Mouse (Mus musculus) CD4-positive, CD25-positive, alpha-beta regulatory T cell, adult 4 months (primary cell): Measurements from ENCODE around the gene Ier5l. TPM values are rescaled to one million over a fixed set of nuclear protein-coding genes. Genes with fewer than 3 reads are reported as not detected.

Experiments used
- ATAC-seq: one replicate; pipeline ENCODE4 v1.8.0; 2017
- polyA plus RNA-seq, 2 experiments: library from polyadenylated mRNA; unstranded; fragments of 100-300 nt; shearing (Covaris generic); gene quantifications; one replicate each; pipeline ENCODE4 v1.2.1; 2017

Ier5l gene
- polyA plus RNA-seq, 2 experiments from 2014 or later: 0.20 TPM; not detected in 1

- ATAC-seq: peak; percentile 79
These were observed 32.2 kb downstream of the Ier5l start for GRCm38 (mm10) chr2:30441518-30442497.

- ATAC-seq: peak; percentile 81
These were observed 33.1 kb downstream of the Ier5l start for GRCm38 (mm10) chr2:30440701-30441517.

GRCm38 (mm10) chr2:30440211-30440700 lies 33.8 kb downstream of the Ier5l start:
- no peak for ATAC-seq

GRCm38 (mm10) chr2:30439631-30440030 lies 34.4 kb downstream of the Ier5l start:
- no peak for ATAC-seq

- no peak for ATAC-seq
These were observed 36.2 kb downstream of the Ier5l start for GRCm38 (mm10) chr2:30437791-30438190.

GRCm38 (mm10) chr2:30436809-30437208 lies 37.2 kb downstream of the Ier5l start:
- ATAC-seq: no peak

GRCm38 (mm10) chr2:30436156-30436545 lies 37.9 kb downstream of the Ier5l start:
- ATAC-seq: no peak

DNA sequence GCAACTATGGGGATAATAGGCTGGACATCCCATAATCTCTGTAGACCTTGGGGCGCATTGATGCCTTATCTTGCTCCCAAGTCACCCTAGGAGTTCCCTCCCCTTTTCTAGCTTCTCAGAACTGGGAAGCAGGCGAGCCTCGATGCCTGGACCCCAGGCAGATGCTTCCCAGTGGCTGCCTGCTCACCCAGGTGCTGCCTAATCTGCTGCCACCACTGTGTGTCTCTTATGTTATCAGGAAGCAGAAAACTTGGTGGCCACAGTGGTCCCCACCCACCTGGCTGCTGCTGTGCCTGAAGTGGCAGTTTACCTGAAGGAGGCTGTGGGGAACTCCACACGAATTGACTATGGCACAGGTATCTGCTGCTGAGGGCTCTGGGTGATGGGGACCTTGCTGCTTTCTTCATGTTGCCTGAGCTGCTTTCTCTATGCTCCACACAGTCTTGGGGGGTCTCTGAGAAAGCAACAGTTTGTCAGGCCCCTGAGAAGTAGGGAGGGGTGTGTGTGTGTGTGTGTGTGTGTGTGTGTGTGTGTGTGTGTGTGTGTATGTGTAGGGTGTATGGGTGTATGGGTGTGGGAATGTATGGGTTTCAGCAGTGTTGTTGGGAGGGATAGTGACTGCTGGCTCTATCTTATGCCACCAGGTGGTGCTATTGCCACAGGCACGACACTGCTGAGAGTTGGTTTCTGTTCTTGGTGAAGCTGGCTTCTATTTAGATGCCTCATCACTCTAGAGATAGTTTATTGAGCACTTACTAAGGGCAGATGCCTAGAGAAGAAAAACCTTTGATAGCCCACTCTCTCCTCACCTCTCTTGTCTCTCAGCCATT lies 38.5 kb downstream of the Ier5l start:
- ATAC-seq: peak; percentile 92

DNA sequence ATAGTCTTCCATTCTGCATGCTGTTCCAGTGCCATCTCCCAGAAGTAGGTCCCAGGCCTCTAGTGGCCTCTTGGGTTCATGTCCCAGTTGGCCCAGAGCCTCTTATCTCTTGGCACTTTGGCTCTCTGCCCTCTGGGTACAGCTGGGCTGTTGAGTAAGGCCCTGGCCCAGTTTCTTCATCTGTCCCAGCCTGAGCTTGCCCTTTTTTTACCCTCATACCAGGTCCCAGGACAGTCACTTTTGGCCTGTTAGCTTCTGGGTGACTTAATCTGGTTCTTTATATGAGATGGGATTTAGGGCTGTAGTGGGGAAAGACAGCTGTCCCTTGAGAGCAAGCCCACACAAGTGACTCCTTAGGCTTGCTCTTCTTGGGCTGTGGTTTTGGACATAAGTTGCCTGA lies 44.9 kb downstream of the Ier5l start:
- no peak for ATAC-seq

Other genes starting within 250 kb of the Ier5l start
- 10 to 100 TPM; 27.2 to 36.9 TPM for gene Lrrc8a, start 236.5 kb downstream of the Ier5l start, polyA plus RNA-seq
- under 1 TPM in 1 of 2 experiments, not detected in 1; 0.25 TPM for gene Gm28035, start 233.7 kb downstream of the Ier5l start, polyA plus RNA-seq
- 1 to 10 TPM; 2.8 to 4.4 TPM for gene Phyhd1, start 208.0 kb downstream of the Ier5l start, polyA plus RNA-seq
- gene Gm28038, start 193.2 kb downstream of the Ier5l start, polyA plus RNA-seq: 1 to 10 TPM in 1 of 2 experiments, not detected in 1; 2.4 TPM
- gene Dolk, start 187.9 kb downstream of the Ier5l start, polyA plus RNA-seq: 10 to 100 TPM; 11.3 to 12.8 TPM
- 10 to 100 TPM; 23.3 to 44.4 TPM for gene Nup188, start 187.8 kb downstream of the Ier5l start, polyA plus RNA-seq
- gene Sh3glb2, start 114.9 kb downstream of the Ier5l start, polyA plus RNA-seq: 100 to 1,000 TPM in 1 of 2 experiments, 10 to 100 TPM in 1; 86.1 to 129 TPM
- gene Miga2, start 110.0 kb downstream of the Ier5l start, polyA plus RNA-seq: 1 to 10 TPM; 5.0 to 8.3 TPM
- gene Dolpp1, start 82.0 kb downstream of the Ier5l start, polyA plus RNA-seq: 10 to 100 TPM; 16.9 to 28.1 TPM
- gene Crat, start 58.4 kb downstream of the Ier5l start, polyA plus RNA-seq: 1 to 10 TPM; 1.1 to 2.2 TPM
- 10 to 100 TPM; 37.8 to 86.7 TPM for gene Ptpa, start 58.2 kb downstream of the Ier5l start, polyA plus RNA-seq
- 1 to 10 TPM; 2.0 to 5.4 TPM for gene Cstad, start 120.8 kb upstream of the Ier5l start, polyA plus RNA-seq